Mouse (Mus musculus): ENCODE results near the gene Wasf2. TPM values are rescaled to one million over a fixed set of nuclear protein-coding genes. Genes with fewer than 3 reads are reported as not detected.
A peak's percentile ranks its signal among the peaks of the same experiment; 100 is the strongest.

Gene Wasf2
- total and polyA plus RNA-seq, 3 experiments: 14.9 to 59.5 (median 21.7) TPM

GRCm38 (mm10) chr4:133184031-133184897 is 54.0 kb downstream of the Wasf2 start:
- dilution Hi-C loops (cut with MboI; ENCODE audit: extremely low pct_ligation_motif_present, extremely low pct_unique_long_range_greater_than_20kb, low sequenced_read_pairs) (no loop called here), in situ Hi-C loops (cut with MboI; ENCODE audit: low pct_ligation_motif_present, low pct_unique_long_range_greater_than_20kb, low sequenced_read_pairs) (no loop called here)
- no peak for TF ChIP-seq BHLHE40 (IDR thresholded peaks at IDR 0.05; ENCODE audit: low read depth, low read length)
- 0 out of 2 replicates have a peak, but pooled peaks have one; percentile 16 for TF ChIP-seq SIN3A (IDR thresholded peaks at IDR 0.05; ENCODE audit: low read length)
- Histone ChIP-seq H3K27me3 (replicated peaks) (no peaks in the 10 kb centered on the region), H3K79me2 (replicated peaks; ENCODE audit: control insufficient read depth, extremely low read depth, insufficient read depth, poor library complexity, severe bottlenecking) (peaks cover 41% of the 10 kb centered on the region), H3K9ac (ENCODE audit: insufficient read depth, low read depth) (peak overlapping the region; percentile 43), H3K4me2 (ENCODE audit: insufficient read depth, low read depth, poor library complexity, severe bottlenecking) (peak overlapping the region; percentile 42; the same call in 1 of the 2 replicates), H3K4me3 (replicated peaks in 1 of 3; ENCODE audit: low read depth in 2 of 3, low read length in 2 of 3, poor library complexity in 1 of 3) (no peak overlapping the region), H3K36me3 (replicated peaks in 1 of 2; ENCODE audit: control insufficient read depth in 1 of 2, insufficient read depth in 1 of 2, low read length in 1 of 2) (peaks cover 24 to 63% of the 10 kb centered on the region in 2 experiments), H3K4me1 (ENCODE audit: control insufficient read depth in 1 of 2, insufficient read depth in 2 of 2) (peaks cover 10 to 61% of the 10 kb centered on the region in 2 experiments), H3K27ac (ENCODE audit: insufficient read depth, low read depth) (peak overlapping the region; percentile 92), H3K9me3 (replicated peaks; ENCODE audit: low read length) (no peaks in the 10 kb centered on the region)
- no peak for DNase-seq (ENCODE audit: extremely low read depth)

GRCm38 (mm10) chr4:133184898-133185665 is 54.8 kb downstream of the Wasf2 start:
- DNase-seq (ENCODE audit: extremely low read depth): peak; percentile 94
- H3K36me3 ChIP-seq (replicated peaks in 1 of 2; ENCODE audit: control insufficient read depth in 1 of 2, insufficient read depth in 1 of 2, low read length in 1 of 2): peaks cover 27 to 65% of the 10 kb centered on the region in 2 experiments
- peak overlapping the region; percentile 92 for H3K27ac ChIP-seq (ENCODE audit: insufficient read depth, low read depth)
- dilution Hi-C loops (cut with MboI; ENCODE audit: extremely low pct_ligation_motif_present, extremely low pct_unique_long_range_greater_than_20kb, low sequenced_read_pairs): no loop called here
- in situ Hi-C loops (cut with MboI; ENCODE audit: low pct_ligation_motif_present, low pct_unique_long_range_greater_than_20kb, low sequenced_read_pairs): no loop called here
- no peaks in the 10 kb centered on the region for H3K9me3 ChIP-seq (replicated peaks; ENCODE audit: low read length)
- peak overlapping the region; percentile 72 for H3K4me2 ChIP-seq (ENCODE audit: insufficient read depth, low read depth, poor library complexity, severe bottlenecking)
- H3K4me3 ChIP-seq (replicated peaks in 1 of 3; ENCODE audit: low read depth in 2 of 3, low read length in 2 of 3, poor library complexity in 1 of 3): peak overlapping the region; percentile 42 to 51 (median 45)
- peaks cover 10 to 61% of the 10 kb centered on the region in 2 experiments for H3K4me1 ChIP-seq (ENCODE audit: control insufficient read depth in 1 of 2, insufficient read depth in 2 of 2)
- H3K79me2 ChIP-seq (replicated peaks; ENCODE audit: control insufficient read depth, extremely low read depth, insufficient read depth, poor library complexity, severe bottlenecking): peaks cover 40% of the 10 kb centered on the region
- H3K27me3 ChIP-seq (replicated peaks): no peaks in the 10 kb centered on the region
- H3K9ac ChIP-seq (ENCODE audit: insufficient read depth, low read depth): peak overlapping the region; percentile 61
- TF ChIP-seq E2F4 (IDR thresholded peaks at IDR 0.05; ENCODE audit: insufficient replicate concordance, low read depth, low read length) (0 out of 2 replicates have a peak, but pooled peaks have one; percentile 26), GABPA (IDR thresholded peaks at IDR 0.05; ENCODE audit: insufficient replicate concordance, low read depth, low read length) (no peak), USF2 (conservative IDR thresholded peaks at IDR 0.05; ENCODE audit: low read depth, low read length) (no peak), POLR2A (IDR thresholded peaks at IDR 0.05; ENCODE audit: low read depth, low read length) (peak; percentile 60), CHD2 (IDR thresholded peaks at IDR 0.05; ENCODE audit: low read length) (peak; percentile 93), PAX5 (IDR thresholded peaks at IDR 0.05; ENCODE audit: low read length) (no peak), MAFK (IDR thresholded peaks at IDR 0.05; ENCODE audit: insufficient replicate concordance, low read length) (0 out of 2 replicates have a peak, but pooled peaks have one; percentile 42), RCOR1 (conservative IDR thresholded peaks at IDR 0.05; ENCODE audit: low read depth, low read length) (0 out of 2 replicates have a peak, but pooled peaks have one; percentile 30), MAZ (IDR thresholded peaks at IDR 0.05; ENCODE audit: low read depth, low read length) (peak; percentile 64; the same call in 1 of the 2 replicates), ZNF384 (IDR thresholded peaks at IDR 0.05; ENCODE audit: low read depth, low read length) (peak; percentile 85), UBTF (IDR thresholded peaks at IDR 0.05; ENCODE audit: low read depth, low read length) (no peak), HCFC1 (IDR thresholded peaks at IDR 0.05; ENCODE audit: low read depth, low read length) (peak; percentile 44; the same call in 1 of the 2 replicates), ZKSCAN1 (IDR thresholded peaks at IDR 0.05; ENCODE audit: borderline replicate concordance, low read depth, low read length) (no peak), NELFE (IDR thresholded peaks at IDR 0.05; ENCODE audit: low read depth, low read length) (peak; percentile 64; the same call in 1 of the 2 replicates), JUN (IDR thresholded peaks at IDR 0.05; ENCODE audit: insufficient read depth, low read depth, low read length) (peak; percentile 41; the same call in 1 of the 2 replicates), CTCF (conservative IDR thresholded peaks at IDR 0.05 in 1 of 2, IDR thresholded peaks at IDR 0.05 in 1 of 2; ENCODE audit: low read depth in 2 of 2, low read length in 2 of 2) (no peak), ZC3H11A (IDR thresholded peaks at IDR 0.05; ENCODE audit: low read depth, low read length) (peak; percentile 37; the same call in 1 of the 2 replicates), ELF1 (IDR thresholded peaks at IDR 0.05; ENCODE audit: low read depth, low read length) (peak; percentile 48; the same call in 1 of the 2 replicates), TCF12 (IDR thresholded peaks at IDR 0.05; ENCODE audit: low read depth, low read length) (peak; percentile 78), MEF2A (IDR thresholded peaks at IDR 0.05; ENCODE audit: borderline replicate concordance, low read depth, low read length) (peak; percentile 87), IRF4 (IDR thresholded peaks at IDR 0.05; ENCODE audit: low read depth, low read length) (peak; percentile 72; the same call in 1 of the 2 replicates), SIN3A (IDR thresholded peaks at IDR 0.05; ENCODE audit: low read length) (peak; percentile 95), BHLHE40 (IDR thresholded peaks at IDR 0.05; ENCODE audit: low read depth, low read length) (peak; percentile 83), CHD1 (IDR thresholded peaks at IDR 0.05; ENCODE audit: low read depth, low read length) (0 out of 2 replicates have a peak, but pooled peaks have one; percentile 79), TBP (conservative IDR thresholded peaks at IDR 0.05; ENCODE audit: low read depth, low read length) (peak; percentile 88), ZMIZ1 (IDR thresholded peaks at IDR 0.05; ENCODE audit: low read depth, low read length) (no peak; the same call in 1 of the 2 replicates), RAD21 (IDR thresholded peaks at IDR 0.05; ENCODE audit: low read depth, low read length) (peak; percentile 5)

Measured in CH12.LX (cell line).